Mouse (Mus musculus): ENCODE measurements at regions not wholly inside any gene's neighbourhood (a gene's known extent, or its start where the extent isn't known, plus 50 kb on each side); places are given as distances from the start of the nearest gene placed in this dataset.

DNA sequence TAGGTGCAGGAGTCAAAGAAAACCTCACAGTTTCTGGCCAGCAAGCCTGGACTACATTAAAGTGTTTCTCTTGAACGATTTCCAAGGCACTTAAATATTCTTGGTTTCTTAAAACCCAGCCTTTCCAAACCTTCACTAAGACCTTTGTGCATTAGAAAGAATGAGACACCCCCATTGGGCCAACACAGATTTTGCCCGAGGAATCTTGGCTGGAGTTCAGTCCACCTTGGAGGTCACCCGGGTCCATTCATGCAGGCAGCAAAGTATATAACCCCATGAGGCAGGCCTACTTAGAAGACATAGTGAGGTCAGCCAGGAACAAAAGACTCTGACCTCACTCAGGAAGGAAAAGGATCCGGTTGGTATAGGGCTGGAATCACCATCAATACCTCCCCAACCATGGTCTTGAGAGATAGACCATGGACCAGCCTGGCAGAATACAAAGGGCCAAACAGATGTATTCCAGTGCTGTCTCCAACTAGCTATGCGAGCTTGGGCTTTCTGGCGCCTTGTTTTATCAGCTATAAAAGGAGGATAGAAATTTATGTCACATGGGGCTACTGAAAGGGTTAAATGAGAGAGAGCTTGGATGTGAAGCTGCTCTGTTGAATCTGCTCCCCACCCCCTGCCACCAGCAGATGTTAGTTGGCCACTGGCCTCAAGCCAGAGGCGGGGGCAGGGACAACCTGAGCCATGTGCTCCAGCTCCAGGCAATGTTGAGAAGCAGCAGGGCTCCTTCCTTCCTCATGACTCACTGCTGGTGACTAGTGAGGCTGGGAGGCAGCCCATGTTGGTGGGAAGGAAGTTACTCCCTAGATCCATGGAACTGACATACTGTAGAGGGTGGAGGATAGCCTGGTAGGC, 181.9 kb upstream of the Ncam1 start:
- no peak for TF ChIP-seq TBP (conservative IDR thresholded peaks at IDR 0.05; ENCODE audit: low read depth, low read length)
- TF ChIP-seq CTCF (conservative IDR thresholded peaks at IDR 0.05 in 1 of 2, IDR thresholded peaks at IDR 0.05 in 1 of 2; ENCODE audit: low read depth in 2 of 2, low read length in 2 of 2), result no peak
- TF ChIP-seq MEF2A (IDR thresholded peaks at IDR 0.05; ENCODE audit: borderline replicate concordance, low read depth, low read length), result no peak
- no peak for TF ChIP-seq MXI1 (IDR thresholded peaks at IDR 0.05; ENCODE audit: low read depth, low read length)
- no peak for TF ChIP-seq ZKSCAN1 (IDR thresholded peaks at IDR 0.05; ENCODE audit: borderline replicate concordance, low read depth, low read length)
- no peak for TF ChIP-seq E2F4 (IDR thresholded peaks at IDR 0.05; ENCODE audit: insufficient replicate concordance, low read depth, low read length)
- TF ChIP-seq ELF1 (IDR thresholded peaks at IDR 0.05; ENCODE audit: low read depth, low read length), result no peak

All from CH12.LX (cell line).